Mouse (Mus musculus) heart, embryonic 14.5 days (tissue): ENCODE data around the gene Bean1. TPM values are rescaled to one million over a fixed set of nuclear protein-coding genes. Genes with fewer than 3 reads are reported as not detected.
A peak's percentile ranks its signal among the peaks of the same experiment; 100 is the strongest.

ENCODE experiments used
- ATAC-seq: fragments of 200-750 bp; cut with Nextera tagmentation; 2 replicates; pipeline ENCODE4 v1.8.0; 2017; ENCODE audit warnings: low read depth, moderate TSS enrichment; ENCODE audit not compliant: insufficient number of reproducible peaks, insufficient read depth, low FRiP score
- H3K27ac ChIP-seq, 2 experiments: fragments of 200-500 bp in 1 of 2; fragments of 300-500 bp in 1 of 2; sonication (generic) in 1 of 2; replicated peaks in 1 of 2; 2 replicates each; pipeline ENCODE4 v1.5.1; 2012 to 2014; ENCODE audit warnings: low read depth in 2 of 2, low read length in 2 of 2, control low read depth in 1 of 2, mild to moderate bottlenecking in 1 of 2, mixed read lengths in 1 of 2; ENCODE audit not compliant: control insufficient read depth in 1 of 2, insufficient read depth in 1 of 2
- H3K27me3 ChIP-seq: fragments of 300-500 bp; sonication (generic); 2 replicates; pipeline ENCODE4 v1.6.1; 2014; ENCODE audit warnings: mild to moderate bottlenecking, low read length, control low read depth; ENCODE audit not compliant: control insufficient read depth, insufficient read depth
- H3K36me3 ChIP-seq: fragments of 300-500 bp; sonication (generic); 2 replicates; pipeline ENCODE4 v1.6.1; 2014; ENCODE audit warnings: mild to moderate bottlenecking, control low read depth, low read length, mixed read lengths; ENCODE audit not compliant: control insufficient read depth, insufficient read depth
- H3K4me1 ChIP-seq, 2 experiments: fragments of 200-500 bp in 1 of 2; fragments of 300-500 bp in 1 of 2; sonication (generic) in 1 of 2; 2 replicates each; pipeline ENCODE4 v1.6.1; 2012 to 2014; ENCODE audit warnings: low read length in 2 of 2, control low read depth in 1 of 2, mixed read lengths in 1 of 2; ENCODE audit not compliant: control insufficient read depth in 2 of 2, insufficient read depth in 2 of 2
- H3K4me2 ChIP-seq: fragments of 300-500 bp; sonication (generic); 2 replicates; pipeline ENCODE4 v1.6.1; 2014; ENCODE audit warnings: mild to moderate bottlenecking, low read length
- H3K4me3 ChIP-seq, 2 experiments: fragments of 200-500 bp in 1 of 2; fragments of 300-500 bp in 1 of 2; sonication (generic) in 1 of 2; 2 replicates each; pipeline ENCODE4 v1.5.1; 2012 to 2014; ENCODE audit warnings: low read length in 2 of 2, mild to moderate bottlenecking in 2 of 2, control low read depth in 1 of 2, low read depth in 1 of 2, moderate library complexity in 1 of 2; ENCODE audit not compliant: control insufficient read depth in 1 of 2, insufficient read depth in 1 of 2
- H3K9ac ChIP-seq: fragments of 300-500 bp; sonication (generic); 2 replicates; pipeline ENCODE4 v1.6.1; 2014; ENCODE audit warnings: mild to moderate bottlenecking, low read length
- H3K9me3 ChIP-seq: fragments of 300-500 bp; sonication (generic); 2 replicates; pipeline ENCODE4 v1.6.1; 2016; ENCODE audit warnings: low read length, control low read depth; ENCODE audit not compliant: control insufficient read depth
- WGBS: fragments of 180-500 bp; shearing (Covaris S2); extraction: QIAGEN DNeasy Blood & Tissue Kit; methylation state at CpG from one replicate; pipeline ENCODE4 v1.1.7; 2014; 5-methylcytosine and 5-hydroxymethylcytosine counted together
- polyA plus RNA-seq: library from polyadenylated mRNA; unstranded; fragments of >200 nt; fragmentation: Nextera tagmentation; extraction: Ambion mirVana; gene quantifications from 2 replicates; pipeline ENCODE4 v1.2.1, GENCODE M21; 2014

The Bean1 gene
- polyA plus RNA-seq: 1.3 and 1.5 TPM in 2 replicates

DNA sequence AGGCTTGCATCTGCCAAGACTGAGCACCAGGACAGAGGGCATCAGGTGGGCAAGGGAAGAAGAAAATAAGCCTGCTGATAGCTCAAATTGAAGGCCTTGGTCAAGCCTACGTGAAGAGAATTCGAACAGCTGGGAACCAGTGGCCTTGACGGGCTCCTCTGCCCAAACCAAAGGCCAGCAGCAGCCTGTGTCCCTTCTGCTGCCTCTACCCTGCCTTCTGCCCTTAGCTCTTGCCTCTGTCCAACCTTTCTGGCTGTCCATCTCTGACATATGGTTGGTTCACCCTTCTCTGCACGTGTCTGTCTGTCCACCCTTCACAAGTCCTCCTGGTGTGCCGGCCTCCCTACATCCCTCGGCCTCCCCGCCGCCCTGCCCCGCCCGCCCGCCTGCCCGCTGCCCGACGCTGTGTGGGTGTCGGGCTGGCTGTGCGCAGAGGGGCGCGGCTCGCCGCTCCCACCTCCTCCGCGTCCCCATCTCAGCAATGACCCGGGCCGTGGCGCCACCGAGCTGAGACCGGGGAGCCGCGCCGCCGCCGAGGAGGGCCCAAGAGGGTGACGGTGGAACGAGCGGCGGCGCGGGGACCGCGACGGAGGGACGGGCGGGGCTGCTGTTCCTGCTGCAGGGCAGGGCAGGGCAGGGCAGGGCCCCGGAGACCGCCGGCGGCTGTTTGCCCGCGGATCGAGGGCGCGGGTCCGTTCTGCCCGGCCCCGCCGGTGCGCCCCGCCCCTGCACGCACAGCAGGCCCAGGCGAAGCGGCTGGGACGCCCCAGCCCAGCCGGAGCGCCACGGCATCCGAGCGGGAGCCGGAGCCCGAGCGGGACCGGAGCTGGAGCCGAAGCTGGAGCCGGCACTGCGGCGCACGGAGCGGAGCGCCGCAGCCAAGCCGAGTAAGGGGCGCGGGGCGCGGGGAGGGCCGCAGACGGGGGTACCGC lies at the start of gene Bean1:
TSS of gene Bean1 (plus strand) at position 325 of the 932 bp plus-strand sequence.
- H3K27me3 ChIP-seq: peaks cover 51% of the 10 kb centered on the region
- WGBS: 2% methylated on average over 87 of the region's 87 CpGs

DNA sequence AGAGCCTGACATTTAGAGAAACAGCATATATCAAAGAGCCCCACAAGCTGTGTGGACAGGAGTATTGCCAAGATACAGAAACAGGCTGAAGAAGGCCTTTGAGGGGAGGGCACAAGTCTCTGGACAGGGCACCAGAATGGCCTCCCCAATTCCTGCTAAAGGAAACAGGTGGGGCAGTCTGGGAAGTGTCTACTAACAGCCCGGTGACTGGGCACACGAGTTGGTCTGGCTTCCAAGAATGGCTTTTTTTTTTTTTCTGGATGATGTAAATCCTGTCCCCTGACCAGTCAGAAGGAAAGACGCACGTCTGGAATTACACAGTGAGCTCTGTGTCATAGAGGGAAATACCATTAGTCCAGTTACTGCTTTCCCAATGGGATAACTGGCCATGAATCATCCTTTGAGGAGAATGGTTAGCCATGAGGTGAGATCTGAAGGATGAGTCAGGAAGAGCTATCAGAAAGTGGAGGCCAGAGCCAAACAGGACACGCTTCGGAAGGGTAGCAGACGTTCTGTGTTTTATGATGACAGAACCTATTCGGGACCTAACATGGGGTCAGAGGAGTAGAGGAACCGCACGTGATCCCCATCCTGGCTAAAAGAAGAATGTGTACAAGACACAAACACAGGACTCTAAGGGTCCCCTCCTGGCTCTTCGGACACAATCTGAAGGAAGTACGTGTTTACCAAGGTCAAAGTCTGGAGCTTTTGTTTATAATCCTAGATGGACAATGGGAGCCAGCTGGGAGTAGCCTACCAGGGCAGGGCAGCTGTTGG lies 48.4 kb upstream of the Bean1 start:
- WGBS: 67% methylated on average over 12 of the region's 12 CpGs
- Histone ChIP-seq H3K4me1 (peaks cover 2% of the 10 kb centered on the region in 2 experiments; a peak in 3 of 4 replicates), H3K27me3 (no peaks in the 10 kb centered on the region), H3K9ac (no peak overlapping the region), H3K4me3 (no peak overlapping the region), H3K9me3 (no peaks in the 10 kb centered on the region), H3K27ac (no peak overlapping the region), H3K36me3 (peaks cover 22% of the 10 kb centered on the region), H3K4me2 (no peak overlapping the region)
- no peak for ATAC-seq

More for the DNA sequence above, at the start of gene Bean1:
- peak within 1 kb of the TSS; percentile 97 for H3K4me2 ChIP-seq
- peak; percentile 66 for ATAC-seq
- no peaks in the 10 kb centered on the region; a peak in 1 of 4 replicates for H3K4me1 ChIP-seq
- H3K9me3 ChIP-seq: no peaks in the 10 kb centered on the region
- peak within 1 kb of the TSS; percentile 58 to 68 for H3K4me3 ChIP-seq
- no peaks in the 10 kb centered on the region for H3K36me3 ChIP-seq
- H3K27ac ChIP-seq: no peak within 1 kb of the TSS
- H3K9ac ChIP-seq: peak within 1 kb of the TSS; percentile 76

DNA sequence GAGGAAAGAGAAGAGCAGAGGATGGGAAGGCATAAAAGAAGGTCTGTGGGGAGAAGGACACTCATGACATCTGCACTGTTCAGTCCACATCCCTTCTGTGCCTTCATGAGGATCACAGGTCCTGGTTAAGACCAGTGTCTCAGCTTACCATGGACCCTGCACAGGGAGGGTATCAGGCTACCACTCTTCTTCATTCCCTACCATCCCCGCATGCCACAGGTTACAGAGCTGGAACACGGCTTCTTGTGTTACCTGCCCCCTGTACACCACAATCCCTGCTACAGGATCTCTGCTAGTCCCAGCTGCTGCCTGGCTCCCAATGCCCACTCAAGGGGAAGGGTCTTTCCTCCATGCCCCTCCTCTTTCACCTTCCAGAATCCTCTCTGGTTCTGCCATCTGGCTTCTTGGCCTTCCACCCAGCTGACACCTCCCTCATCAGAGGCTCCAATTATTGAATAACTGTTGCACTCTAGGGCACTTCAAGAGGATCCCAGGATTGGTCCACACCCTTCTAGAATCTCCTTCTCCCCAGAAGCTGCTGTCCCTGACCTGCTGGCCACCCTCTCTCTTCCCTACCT lies 47.1 kb upstream of the Bean1 start:
- no peaks in the 10 kb centered on the region for H3K9me3 ChIP-seq
- H3K9ac ChIP-seq: no peak overlapping the region
- no peaks in the 10 kb centered on the region for H3K27me3 ChIP-seq
- peaks cover 25% of the 10 kb centered on the region for H3K36me3 ChIP-seq
- no peak overlapping the region for H3K4me3 ChIP-seq
- WGBS: 83% methylated on average over 2 of the region's 2 CpGs
- peaks cover 3 to 5% of the 10 kb centered on the region in 2 experiments; a peak in 2 of 4 replicates for H3K4me1 ChIP-seq
- H3K27ac ChIP-seq: no peak overlapping the region
- ATAC-seq: no peak
- no peak overlapping the region for H3K4me2 ChIP-seq

DNA sequence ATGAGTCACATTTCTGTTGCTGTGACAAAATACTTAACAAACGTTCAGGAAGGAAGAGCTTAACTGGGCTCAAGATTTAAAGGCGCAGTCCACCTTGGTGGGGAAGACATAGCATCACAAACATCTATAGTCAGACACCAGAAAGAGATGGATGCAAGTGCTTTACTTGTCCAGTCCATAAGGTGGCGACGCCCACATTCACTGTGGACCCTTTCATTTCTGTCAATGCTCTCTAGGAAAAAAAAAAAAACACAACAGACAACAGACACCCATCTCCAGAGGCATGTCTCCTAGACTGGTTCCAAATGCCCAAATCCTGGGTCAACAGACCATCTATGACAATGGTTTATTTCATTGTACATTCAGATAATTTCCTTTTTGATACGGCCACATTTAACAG lies 45.7 kb upstream of the Bean1 start:
- Histone ChIP-seq H3K9me3 (no peaks in the 10 kb centered on the region), H3K9ac (no peak overlapping the region), H3K4me2 (no peak overlapping the region), H3K4me3 (no peak overlapping the region), H3K36me3 (peaks cover 25% of the 10 kb centered on the region), H3K27me3 (no peaks in the 10 kb centered on the region), H3K27ac (no peak overlapping the region), H3K4me1 (peaks cover 3 to 5% of the 10 kb centered on the region in 2 experiments; a peak in 2 of 4 replicates)
- no peak for ATAC-seq
- 66% methylated on average over 5 of the region's 5 CpGs for WGBS

DNA sequence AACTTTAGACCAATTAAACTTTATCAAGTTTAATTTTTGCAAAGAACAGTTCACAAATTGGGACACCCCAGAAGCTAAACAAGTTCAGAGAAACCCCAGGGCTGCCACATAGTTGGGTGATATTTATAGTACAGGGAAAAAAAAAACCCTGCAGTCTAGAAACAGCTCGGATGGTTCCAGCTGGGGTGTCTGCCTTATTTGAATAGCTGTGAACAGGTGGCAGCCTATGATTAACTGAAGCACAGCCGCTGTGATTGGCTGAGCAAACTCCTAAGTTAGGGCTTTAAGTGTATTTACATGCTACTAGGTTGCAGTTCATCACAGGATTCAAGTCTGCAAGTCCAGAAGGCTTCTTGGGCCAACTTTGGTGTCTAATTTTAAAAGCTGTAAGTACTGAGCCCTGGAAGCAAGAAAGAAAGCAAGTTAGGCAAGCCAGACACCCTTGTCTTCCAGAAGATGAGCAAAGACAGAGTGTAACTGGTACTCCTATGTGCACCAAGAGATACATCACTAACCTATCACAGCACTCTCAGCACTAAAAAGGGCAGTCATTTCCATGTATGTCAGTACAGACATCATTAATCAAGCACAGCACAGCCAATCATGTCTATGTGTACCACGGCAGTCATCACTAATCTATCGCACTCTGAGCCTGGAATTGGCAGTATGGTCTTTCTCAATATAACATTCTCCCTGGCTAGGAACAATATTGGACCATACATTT lies 42.9 kb upstream of the Bean1 start:
- peak overlapping the region; percentile 23; the same call in 1 of the 2 replicates for H3K4me2 ChIP-seq
- peaks cover 30% of the 10 kb centered on the region for H3K36me3 ChIP-seq
- H3K4me1 ChIP-seq: peaks cover 3 to 5% of the 10 kb centered on the region in 2 experiments; a peak in 2 of 4 replicates
- ATAC-seq: peak; percentile 45; the same call in 1 of the 2 replicates
- WGBS: 52% methylated on average over 4 of the region's 4 CpGs
- no peak overlapping the region for H3K9ac ChIP-seq
- H3K4me3 ChIP-seq: no peak overlapping the region
- H3K27me3 ChIP-seq: no peaks in the 10 kb centered on the region
- peak overlapping the region in 1 of 2 experiments; percentile 49; a peak in 2 of 4 replicates for H3K27ac ChIP-seq
- H3K9me3 ChIP-seq: no peaks in the 10 kb centered on the region

DNA sequence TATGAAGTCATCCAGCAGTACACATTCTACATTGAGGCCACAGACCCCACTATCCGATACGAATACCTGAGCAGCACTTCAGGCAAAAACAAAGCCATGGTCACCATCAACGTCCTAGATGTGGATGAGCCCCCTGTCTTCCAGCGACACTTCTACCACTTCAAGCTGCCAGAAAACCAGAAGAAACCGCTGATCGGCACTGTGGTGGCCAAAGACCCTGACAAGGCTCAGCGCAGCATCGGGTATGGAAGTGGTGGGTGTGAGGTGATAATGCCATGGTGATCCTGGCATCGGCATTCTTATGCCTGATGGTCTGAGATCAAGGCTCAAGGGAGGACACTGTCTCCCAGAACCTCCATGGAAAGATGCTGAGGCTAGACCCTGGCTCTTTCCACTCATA lies 39.3 kb upstream of the Bean1 start:
- 92% methylated on average over 9 of the region's 9 CpGs for WGBS
- H3K36me3 ChIP-seq: peaks cover 22% of the 10 kb centered on the region
- H3K4me3 ChIP-seq: no peak overlapping the region
- no peaks in the 10 kb centered on the region for H3K27me3 ChIP-seq
- ATAC-seq: no peak
- no peaks in the 10 kb centered on the region for H3K9me3 ChIP-seq
- H3K4me1 ChIP-seq: peaks cover 3 to 5% of the 10 kb centered on the region in 2 experiments; a peak in 2 of 4 replicates
- H3K9ac ChIP-seq: no peak overlapping the region
- H3K27ac ChIP-seq: no peak overlapping the region
- H3K4me2 ChIP-seq: no peak overlapping the region
